Mouse (Mus musculus) WW6 (cell line): ENCODE results near the gene Gnai3.

Experiments used
- DNase-seq: peaks from one replicate; pipeline ENCODE4 v3.0.0-alpha.2; 2013; ENCODE audit warnings: low read depth, low spot score

Gnai3 gene

GRCm38 (mm10) chr3:108112246-108112645 lies 33.7 kb downstream of the Gnai3 start:
- no peak for DNase-seq

GRCm38 (mm10) chr3:108111320-108111719 lies 34.6 kb downstream of the Gnai3 start:
- DNase-seq: no peak

GRCm38 (mm10) chr3:108105281-108105680 lies 40.7 kb downstream of the Gnai3 start:
- no peak for DNase-seq

- no peak for DNase-seq
Observed at GRCm38 (mm10) chr3:108102075-108102474, 43.9 kb downstream of the Gnai3 start.

DNA sequence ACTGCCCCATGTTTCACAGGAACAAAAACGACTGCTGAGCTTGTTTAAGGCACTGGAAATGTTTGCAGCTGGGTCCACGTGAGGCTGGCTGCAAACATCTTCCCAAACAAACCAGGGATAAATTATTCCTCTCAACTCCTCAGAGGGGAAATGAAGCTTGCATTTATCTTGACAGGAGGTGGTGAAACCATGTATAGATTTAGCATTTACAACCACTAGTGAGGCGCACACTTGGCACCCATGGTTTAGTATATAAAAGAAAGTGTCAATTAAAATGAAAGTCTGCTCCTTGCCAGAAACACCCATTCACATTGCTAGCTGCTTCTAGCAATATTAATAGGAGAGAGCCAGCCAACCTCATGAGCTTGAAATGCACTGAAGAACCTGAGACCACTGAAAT lies 44.4 kb downstream of the Gnai3 start:
- DNase-seq: no peak

- DNase-seq: no peak
Observed at GRCm38 (mm10) chr3:108098316-108098715, 47.6 kb downstream of the Gnai3 start.

DNA sequence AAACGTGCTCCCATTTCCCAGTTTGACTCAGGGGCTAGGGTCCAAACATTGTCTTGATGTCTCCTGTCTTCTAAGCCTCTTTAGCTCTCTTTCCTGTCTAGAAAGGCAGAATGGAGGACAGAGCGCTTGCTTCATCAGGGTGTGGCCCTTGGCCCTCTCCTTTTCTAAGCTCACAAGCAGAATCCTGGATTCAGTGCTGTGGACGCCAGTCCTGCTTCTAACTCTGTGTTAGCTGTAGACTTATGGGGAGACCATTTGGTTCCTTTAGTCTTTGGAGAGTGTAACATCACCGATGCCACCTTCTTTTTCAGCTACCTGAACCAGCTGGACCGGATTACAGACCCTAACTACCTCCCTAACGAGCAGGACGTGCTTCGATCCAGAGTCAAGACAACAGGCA lies 48.3 kb downstream of the Gnai3 start:
- no peak for DNase-seq

DNA sequence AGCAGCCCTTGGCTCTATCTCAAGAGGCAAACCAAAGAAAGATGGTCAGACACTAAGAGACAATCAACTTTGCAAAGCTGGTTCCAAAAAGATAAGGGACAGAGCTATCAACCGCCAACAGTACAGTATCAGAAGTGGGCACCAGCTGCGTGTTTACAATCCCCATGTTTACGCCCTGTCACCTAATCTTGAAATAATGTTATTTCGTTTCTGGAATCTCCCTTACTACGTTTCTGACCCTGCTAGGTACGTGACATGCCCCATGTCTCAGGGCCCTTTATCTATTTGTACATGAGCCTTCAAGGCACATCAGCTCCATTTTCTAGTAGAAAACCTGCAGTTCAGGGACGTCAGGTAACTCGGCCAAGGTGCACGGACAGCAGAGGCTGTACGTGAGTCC lies 49.2 kb downstream of the Gnai3 start:
- no peak for DNase-seq

- no peak for DNase-seq
Observed at GRCm38 (mm10) chr3:108096226-108096625, 49.7 kb downstream of the Gnai3 start.

- DNase-seq: no peak
Observed at GRCm38 (mm10) chr3:108094976-108095760, 50.8 kb downstream of the Gnai3 start.

GRCm38 (mm10) chr3:108094146-108094545 lies 51.8 kb downstream of the Gnai3 start:
- no peak for DNase-seq

DNA sequence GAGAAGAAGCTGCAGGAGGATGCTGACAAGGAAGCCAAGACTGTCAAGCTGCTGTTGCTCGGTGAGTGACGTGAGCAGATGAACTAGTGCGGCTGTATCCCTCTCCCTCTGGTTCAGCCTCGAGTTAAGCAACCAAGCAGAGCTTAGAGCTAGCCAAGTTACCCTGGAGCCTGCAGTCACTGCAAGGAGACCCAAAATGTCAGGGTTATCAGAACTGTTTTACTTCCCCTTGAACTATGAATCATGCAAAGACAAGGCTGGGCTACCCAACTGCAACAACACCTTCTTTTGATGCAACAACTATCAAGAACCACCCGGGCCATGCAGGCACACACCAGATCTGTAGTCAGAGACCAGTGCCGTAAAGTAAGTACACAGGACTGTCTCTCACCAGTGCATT lies 52.6 kb downstream of the Gnai3 start:
- no peak for DNase-seq

GRCm38 (mm10) chr3:108092536-108093115 lies 53.3 kb downstream of the Gnai3 start, which contains the start of gene Gnat2:
TSS of gene Gnat2 (plus strand) at chr3:108092789.
- DNase-seq: no peak

DNA sequence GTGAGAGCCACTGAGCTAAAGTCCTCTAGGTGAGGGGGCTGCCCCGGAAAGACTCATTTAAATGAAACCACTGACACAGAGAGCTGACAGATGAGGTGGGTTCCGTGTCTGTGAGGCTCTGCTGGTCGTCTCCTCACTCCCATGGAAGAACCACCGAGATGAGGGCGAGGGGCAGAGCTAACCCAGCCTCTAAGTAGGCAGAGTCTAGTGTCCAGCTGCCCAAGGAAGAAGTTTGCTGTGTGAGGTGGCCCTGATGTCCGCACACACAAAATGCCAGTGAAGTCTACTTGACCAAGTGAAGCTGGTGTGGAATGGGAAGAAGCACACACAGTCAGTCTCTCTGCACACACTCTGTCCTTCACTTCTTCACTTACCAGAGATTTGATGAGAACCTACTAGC lies 53.9 kb downstream of the Gnai3 start:
- DNase-seq: no peak

DNA sequence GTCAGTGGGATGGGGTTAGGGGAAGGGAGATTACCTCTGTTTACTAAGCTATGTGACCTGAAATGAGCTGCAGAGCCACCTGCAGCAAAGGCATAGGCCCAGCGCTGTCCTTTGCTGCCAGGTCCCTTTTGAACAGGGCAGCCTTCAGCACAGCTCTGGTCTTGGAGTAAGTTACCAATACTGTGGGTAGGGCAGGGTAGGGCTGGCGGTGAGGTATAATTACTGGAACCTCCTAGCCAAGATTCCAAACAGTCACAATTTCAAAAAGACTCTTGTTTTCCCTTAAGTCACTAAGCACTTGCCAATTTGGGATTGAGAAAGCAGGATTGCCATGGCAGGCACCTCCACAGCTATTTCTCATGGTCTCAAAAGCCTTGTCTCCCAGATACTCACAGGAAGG lies 55.4 kb downstream of the Gnai3 start:
- no peak for DNase-seq

DNA sequence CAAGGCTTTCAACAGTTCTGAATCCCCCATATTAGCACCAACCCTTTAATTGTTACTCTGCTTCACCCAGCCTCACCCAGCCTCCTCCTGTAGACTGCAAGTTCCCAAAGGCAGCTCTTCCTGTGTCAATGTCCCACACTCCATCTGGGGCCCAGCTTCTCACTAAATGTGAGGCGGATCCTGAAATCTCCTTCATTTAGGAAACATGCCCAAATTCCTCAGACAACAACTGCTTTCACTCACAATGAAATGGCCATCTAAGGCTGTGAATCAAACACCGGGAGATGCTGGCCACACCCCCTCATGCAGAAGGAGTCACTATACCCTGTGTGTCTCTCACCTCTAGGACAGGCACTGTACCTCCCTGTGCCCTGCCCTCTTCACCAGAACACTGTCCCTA lies 56.0 kb downstream of the Gnai3 start:
- DNase-seq: no peak

- DNase-seq: no peak
Observed at GRCm38 (mm10) chr3:108088842-108089380, 57.0 kb downstream of the Gnai3 start.

GRCm38 (mm10) chr3:108087329-108087728 lies 58.6 kb downstream of the Gnai3 start:
- DNase-seq: no peak

GRCm38 (mm10) chr3:108086470-108086979 lies 59.4 kb downstream of the Gnai3 start, which contains the start of gene Ampd2:
TSS of gene Ampd2 (minus strand) at chr3:108086651.
- peak; percentile 68 for DNase-seq

GRCm38 (mm10) chr3:108085721-108086469 lies 60.1 kb downstream of the Gnai3 start:
- DNase-seq: no peak

- DNase-seq: peak; percentile 57
Observed at GRCm38 (mm10) chr3:108085281-108085720, 60.6 kb downstream of the Gnai3 start.

DNA sequence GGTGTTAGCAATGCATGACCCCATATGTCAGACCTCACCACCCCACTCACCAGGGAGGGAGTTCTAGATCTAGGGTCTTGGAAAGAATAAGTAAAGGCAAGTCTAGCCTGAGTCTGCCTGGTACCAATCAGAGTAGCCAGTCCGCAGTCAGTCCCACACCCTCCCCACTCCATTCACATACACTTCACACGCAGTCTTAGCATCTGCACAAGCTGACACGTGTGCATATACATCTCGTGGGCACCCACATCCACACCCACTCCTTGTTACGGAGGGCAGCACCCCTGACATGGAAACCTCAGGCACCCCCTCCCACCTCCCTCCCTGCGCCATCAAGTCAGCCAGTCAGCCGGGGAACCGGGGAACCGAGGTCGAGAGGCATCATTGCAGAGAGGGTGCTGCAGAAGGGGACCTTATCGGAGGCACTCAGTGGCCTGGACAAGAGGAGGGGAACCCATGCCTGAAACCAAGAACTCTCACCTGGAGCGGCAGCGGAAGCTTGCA lies 61.1 kb downstream of the Gnai3 start:
- DNase-seq: no peak
